Mouse (Mus musculus) cortical plate, adult 2 months (tissue): ENCODE measurements around the gene Acin1.

Experiments
- CTCF ChIP-seq: fragments of 200-500 bp; IDR thresholded peaks from 2 replicates; pipeline ENCODE4 v1.5.1; 2011; ENCODE audit warnings: mild to moderate bottlenecking, control low read depth, low read length; ENCODE audit not compliant: insufficient read depth; ENCODE audit errors: extremely low read depth
- POLR2A ChIP-seq: fragments of 200-500 bp; IDR thresholded peaks from 2 replicates; pipeline ENCODE4 v1.6.1; 2011; ENCODE audit warnings: mild to moderate bottlenecking, low read length, control low read depth; ENCODE audit not compliant: insufficient read depth; ENCODE audit errors: extremely low read depth

GRCm38 (mm10) chr14:54638210-54638609 lies 48.5 kb downstream of the Acin1 start:
- TF ChIP-seq CTCF (peak; percentile 51), POLR2A (no peak)
